Mouse (Mus musculus) liver, embryonic 14.5 days (tissue): Measurements from ENCODE around the gene Lrriq4. TPM values are rescaled to one million over a fixed set of nuclear protein-coding genes. Genes with fewer than 3 reads are reported as not detected.

Experiments used
- ATAC-seq: fragments of 200-750 bp; cut with Nextera tagmentation; 2 replicates; pipeline ENCODE4 v1.8.0; 2017; ENCODE audit warnings: moderate number of reproducible peaks, mild to moderate bottlenecking, moderate library complexity; ENCODE audit not compliant: insufficient read depth
- DNase-seq, 3 experiments: peaks; one replicate each; pipeline ENCODE4 v3.0.0-alpha.2; 2012 to 2013; ENCODE audit warnings: low read depth in 3 of 3, low spot score in 3 of 3
- H3K27ac ChIP-seq: fragments of 300-500 bp; sonication (generic); 2 replicates; pipeline ENCODE4 v1.5.1; 2014; ENCODE audit warnings: moderate library complexity, mild to moderate bottlenecking, control low read depth, inconsistent platforms
- H3K27me3 ChIP-seq: fragments of 300-500 bp; sonication (generic); 2 replicates; pipeline ENCODE4 v1.6.1; 2014; ENCODE audit warnings: mild to moderate bottlenecking, low read length, moderate library complexity; ENCODE audit not compliant: control insufficient read depth, insufficient read depth
- H3K36me3 ChIP-seq: fragments of 300-500 bp; sonication (generic); replicated peaks from 2 replicates; pipeline ENCODE4 v1.6.1; 2014; ENCODE audit warnings: low read depth; ENCODE audit not compliant: control insufficient read depth, insufficient read depth
- H3K4me1 ChIP-seq, 2 experiments: fragments of 200-500 bp in 1 of 2; fragments of 300-500 bp in 1 of 2; sonication (generic) in 1 of 2; replicated peaks; 2 replicates each; pipeline ENCODE4 v1.6.1; 2012 to 2014; ENCODE audit warnings: antibody characterized with exemption in 1 of 2, inconsistent platforms in 1 of 2, low read length in 1 of 2; ENCODE audit not compliant: control insufficient read depth in 2 of 2, insufficient read depth in 2 of 2
- H3K4me2 ChIP-seq: fragments of 300-500 bp; sonication (generic); 2 replicates; pipeline ENCODE4 v1.6.1; 2014; ENCODE audit warnings: low read depth, mild to moderate bottlenecking, control low read depth, moderate library complexity
- H3K4me3 ChIP-seq, 2 experiments: fragments of 200-500 bp in 1 of 2; fragments of 300-500 bp in 1 of 2; sonication (generic) in 1 of 2; 2 replicates each; pipeline ENCODE4 v1.5.1; 2012 to 2014; ENCODE audit warnings: low read depth in 2 of 2, low read length in 2 of 2, mild to moderate bottlenecking in 2 of 2, control low read depth in 1 of 2, inconsistent platforms in 1 of 2, moderate library complexity in 1 of 2; ENCODE audit not compliant: insufficient read depth in 1 of 2
- H3K9ac ChIP-seq: fragments of 300-500 bp; sonication (generic); replicated peaks from 2 replicates; pipeline ENCODE4 v1.6.1; 2014; ENCODE audit warnings: mild to moderate bottlenecking, control low read depth, moderate library complexity
- H3K9me3 ChIP-seq: fragments of 300-500 bp; sonication (generic); 2 replicates; pipeline ENCODE4 v1.6.1; 2016; ENCODE audit warnings: low read length, mixed read lengths; ENCODE audit not compliant: control insufficient read depth
- CTCF ChIP-seq: IDR thresholded peaks from 2 replicates; pipeline ENCODE4 v1.5.1; 2016; ENCODE audit warnings: antibody characterized with exemption, low read depth, control low read depth
- EP300 ChIP-seq: IDR thresholded peaks from 2 replicates; pipeline ENCODE4 v1.6.1; 2016; ENCODE audit warnings: antibody characterized with exemption, low read depth
- WGBS: fragments of 180-500 bp; shearing (Covaris S2); extraction: QIAGEN DNeasy Blood & Tissue Kit; methylation state at CpG from one replicate; pipeline ENCODE4 v1.1.7; 2014; ENCODE audit not compliant: insufficient replicate concordance; 5-methylcytosine and 5-hydroxymethylcytosine counted together
- polyA plus RNA-seq, 2 experiments: library from polyadenylated mRNA; depleted of rRNA in 1 of 2; stranded (reverse) in 1 of 2; unstranded in 1 of 2; fragments of >200 nt; fragmentation: Nextera tagmentation in 1 of 2; extraction: Ambion mirVana in 1 of 2; gene quantifications; 2 replicates each; pipeline versions ENCODE4 v1.2.1 to v1.2.3; 2012 to 2014

Lrriq4 gene
- polyA plus RNA-seq, 2 experiments, result not detected

DNA sequence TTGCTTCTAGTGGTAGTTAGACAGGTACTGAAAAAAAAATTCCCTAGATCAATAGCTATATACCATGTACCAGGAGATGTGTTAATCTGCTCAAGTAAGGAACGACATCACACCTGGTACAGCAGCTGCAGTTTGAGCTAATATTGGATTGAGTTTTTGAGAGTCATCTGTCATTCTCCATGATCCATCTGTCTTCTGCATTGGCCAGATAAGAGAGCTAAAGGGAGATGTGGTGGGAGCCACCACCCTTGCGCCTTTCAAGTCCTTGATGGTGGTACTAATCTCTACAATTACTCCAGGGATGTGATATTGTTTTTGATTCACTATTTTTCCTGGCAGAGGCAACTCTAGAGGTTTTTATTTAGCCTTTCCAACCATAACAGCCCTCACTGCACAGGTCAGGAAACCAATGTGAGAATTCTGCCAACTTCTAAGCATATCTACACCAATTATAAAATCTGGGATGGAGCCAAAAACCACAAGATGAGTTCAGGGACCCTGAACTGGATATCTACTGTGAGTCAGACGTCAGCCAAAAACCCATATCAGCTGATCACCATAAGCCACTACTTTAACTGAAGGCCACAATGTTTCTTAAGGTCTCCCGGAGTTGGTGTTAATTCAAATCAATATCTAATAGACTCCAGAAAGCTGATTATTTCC lies 62.4 kb downstream of the Lrriq4 start:
- Histone ChIP-seq H3K9ac (no peak overlapping the region), H3K4me1 (0 out of 4 replicates have a peak, but pooled peaks cover 3 to 4% of the 10 kb centered on the region in 2 experiments), H3K9me3 (no peaks in the 10 kb centered on the region), H3K27me3 (no peaks in the 10 kb centered on the region), H3K4me2 (no peak overlapping the region), H3K27ac (no peak overlapping the region), H3K4me3 (no peak overlapping the region), H3K36me3 (no peaks in the 10 kb centered on the region)
- ATAC-seq, result peak; percentile 77
- 15% methylated on average over 4 of the region's 4 CpGs for WGBS
- peak in 1 of 3 experiments; percentile 45 for DNase-seq
- TF ChIP-seq EP300 (no peak; the same call in 1 of the 2 replicates), CTCF (no peak)

- DNase-seq, result no peak
- 55% methylated on average over 6 of the region's 6 CpGs for WGBS
- no peak for ATAC-seq
These were observed 65.9 kb downstream of the Lrriq4 start for GRCm38 (mm10) chr3:30710191-30710590.

DNA sequence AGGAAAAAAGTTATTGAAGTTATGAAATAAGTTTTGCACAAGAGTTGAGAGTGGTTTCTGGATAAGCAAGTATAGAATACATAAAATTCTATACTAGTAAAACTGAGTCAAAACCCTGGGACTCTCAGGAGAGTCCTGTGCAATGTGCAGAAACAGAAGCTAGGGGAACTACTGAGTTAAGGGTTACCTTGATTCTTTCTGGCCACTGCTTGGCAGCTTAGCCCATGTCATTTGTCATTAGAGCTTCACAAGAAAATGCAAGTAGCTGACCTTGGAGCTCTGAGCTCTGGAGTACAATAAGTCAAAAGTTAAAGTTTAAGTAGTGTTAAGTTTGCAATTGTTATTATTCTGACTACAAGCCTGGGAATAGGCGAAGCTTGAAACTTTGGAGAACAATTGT lies 69.0 kb downstream of the Lrriq4 start:
- Histone ChIP-seq H3K4me1 (no peaks in the 10 kb centered on the region), H3K4me2 (no peak overlapping the region), H3K4me3 (no peak overlapping the region), H3K9me3 (no peaks in the 10 kb centered on the region), H3K27me3 (no peaks in the 10 kb centered on the region), H3K36me3 (no peaks in the 10 kb centered on the region), H3K9ac (no peak overlapping the region), H3K27ac (no peak overlapping the region)
- DNase-seq (no peak), ATAC-seq (no peak)
- TF ChIP-seq CTCF (no peak), EP300 (no peak)
- 57% methylated on average over 1 of the region's 1 CpGs for WGBS

More at GRCm38 (mm10) chr3:30710191-30710590, 65.9 kb downstream of the Lrriq4 start:
- Histone ChIP-seq H3K9me3 (no peaks in the 10 kb centered on the region), H3K4me2 (no peak overlapping the region), H3K4me3 (no peak overlapping the region), H3K4me1 (0 out of 4 replicates have a peak, but pooled peaks cover 3 to 4% of the 10 kb centered on the region in 2 experiments), H3K36me3 (no peaks in the 10 kb centered on the region), H3K27ac (no peak overlapping the region), H3K9ac (no peak overlapping the region), H3K27me3 (no peaks in the 10 kb centered on the region)
- TF ChIP-seq EP300 (no peak), CTCF (no peak)

GRCm38 (mm10) chr3:30718649-30719048 lies 74.3 kb downstream of the Lrriq4 start:
- Histone ChIP-seq H3K4me3 (no peak overlapping the region), H3K9me3 (no peaks in the 10 kb centered on the region), H3K9ac (no peak overlapping the region), H3K36me3 (no peaks in the 10 kb centered on the region), H3K27ac (no peak overlapping the region), H3K4me1 (no peaks in the 10 kb centered on the region), H3K27me3 (no peaks in the 10 kb centered on the region), H3K4me2 (no peak overlapping the region)
- ATAC-seq (no peak), DNase-seq (no peak)
- WGBS, result 63% methylated on average over 3 of the region's 3 CpGs
- TF ChIP-seq EP300, result no peak
- no peak for TF ChIP-seq CTCF

Other genes starting within 250 kb of the Lrriq4 start
- 0.56 and 0.75 TPM in 2 replicates for gene Mecom, start 96.5 kb upstream of the Lrriq4 start, polyA plus RNA-seq (2012; rRNA removed)
- gene Mecom, start 96.5 kb upstream of the Lrriq4 start, polyA plus RNA-seq (2014; fragmentation: Nextera tagmentation; extraction: Ambion mirVana), result 0.66 and 0.67 TPM in 2 replicates
- gene Actrt3, start 44.6 kb upstream of the Lrriq4 start, polyA plus RNA-seq (2012; rRNA removed), result not detected in 2 replicates
- gene Actrt3, start 44.6 kb upstream of the Lrriq4 start, polyA plus RNA-seq (2014; fragmentation: Nextera tagmentation; extraction: Ambion mirVana), result not detected in 2 replicates
- 3.5 and 5.8 TPM in 2 replicates for gene Mynn, start 42.4 kb upstream of the Lrriq4 start, polyA plus RNA-seq (2012; rRNA removed)
- gene Mynn, start 42.4 kb upstream of the Lrriq4 start, polyA plus RNA-seq (2014; fragmentation: Nextera tagmentation; extraction: Ambion mirVana), result 10.7 and 13.2 TPM in 2 replicates
- gene Lrrc34, start 3.4 kb downstream of the Lrriq4 start, polyA plus RNA-seq (2012; rRNA removed), result 0.02 TPM in 1 of 2 replicates, not detected in the other
- gene Lrrc34, start 3.4 kb downstream of the Lrriq4 start, polyA plus RNA-seq (2014; fragmentation: Nextera tagmentation; extraction: Ambion mirVana), result 0.09 TPM in 1 of 2 replicates, not detected in the other
- 0.02 TPM in 1 of 2 replicates, not detected in the other for gene Lrrc31, start 55.3 kb downstream of the Lrriq4 start, polyA plus RNA-seq (2012; rRNA removed)
- not detected in 2 replicates for gene Lrrc31, start 55.3 kb downstream of the Lrriq4 start, polyA plus RNA-seq (2014; fragmentation: Nextera tagmentation; extraction: Ambion mirVana)
- gene Samd7, start 101.8 kb downstream of the Lrriq4 start, polyA plus RNA-seq (2012; rRNA removed), result 0.02 and 0.07 TPM in 2 replicates
- 0.04 TPM in 1 of 2 replicates, not detected in the other for gene Samd7, start 101.8 kb downstream of the Lrriq4 start, polyA plus RNA-seq (2014; fragmentation: Nextera tagmentation; extraction: Ambion mirVana)
- gene Sec62, start 148.4 kb downstream of the Lrriq4 start, polyA plus RNA-seq (2012; rRNA removed), result 16.3 and 24.4 TPM in 2 replicates
- 57.7 and 57.8 TPM in 2 replicates for gene Sec62, start 148.4 kb downstream of the Lrriq4 start, polyA plus RNA-seq (2014; fragmentation: Nextera tagmentation; extraction: Ambion mirVana)
- 1.4 and 1.5 TPM in 2 replicates for gene Gpr160, start 211.4 kb downstream of the Lrriq4 start, polyA plus RNA-seq (2012; rRNA removed)
- gene Gpr160, start 211.4 kb downstream of the Lrriq4 start, polyA plus RNA-seq (2014; fragmentation: Nextera tagmentation; extraction: Ambion mirVana), result 2.5 and 4.8 TPM in 2 replicates